Mouse (Mus musculus) embryonic facial prominence, embryonic 12.5 days (tissue): ENCODE measurements around the gene Gm3336. TPM values are rescaled to one million over a fixed set of nuclear protein-coding genes. Genes with fewer than 3 reads are reported as not detected.

Source experiments
- ATAC-seq: fragments of 200-750 bp; cut with Nextera tagmentation; 2 replicates; pipeline ENCODE4 v1.8.0; 2017; ENCODE audit not compliant: insufficient number of reproducible peaks, insufficient read depth, low FRiP score, low TSS enrichment
- H3K27ac ChIP-seq: fragments of 300-500 bp; sonication (generic); 2 replicates; pipeline ENCODE4 v1.5.1; 2016; ENCODE audit warnings: mild to moderate bottlenecking
- H3K27me3 ChIP-seq: fragments of 300-500 bp; sonication (generic); 2 replicates; pipeline ENCODE4 v1.6.1; 2016; ENCODE audit warnings: mild to moderate bottlenecking, moderate library complexity
- H3K36me3 ChIP-seq: fragments of 300-500 bp; sonication (generic); 2 replicates; pipeline ENCODE4 v1.6.1; 2016; ENCODE audit warnings: mild to moderate bottlenecking
- H3K4me1 ChIP-seq: fragments of 300-500 bp; sonication (generic); 2 replicates; pipeline ENCODE4 v1.6.1; 2016
- H3K4me2 ChIP-seq: fragments of 300-500 bp; sonication (generic); replicated peaks from 2 replicates; pipeline ENCODE4 v1.6.1; 2016; ENCODE audit warnings: mild to moderate bottlenecking, moderate library complexity
- H3K4me3 ChIP-seq: fragments of 300-500 bp; sonication (generic); 2 replicates; pipeline ENCODE4 v1.5.1; 2016; ENCODE audit warnings: mild to moderate bottlenecking
- H3K9ac ChIP-seq: fragments of 300-500 bp; sonication (generic); 2 replicates; pipeline ENCODE4 v1.6.1; 2016; ENCODE audit warnings: mild to moderate bottlenecking, moderate library complexity
- H3K9me3 ChIP-seq: fragments of 300-500 bp; sonication (generic); 2 replicates; pipeline ENCODE4 v1.6.1; 2016; ENCODE audit warnings: mild to moderate bottlenecking, moderate library complexity
- WGBS: fragments of 180-500 bp; shearing (Covaris S2); methylation state at CpG from one replicate; pipeline ENCODE4 v1.1.7; 2016; 5-methylcytosine and 5-hydroxymethylcytosine counted together
- polyA plus RNA-seq: library from polyadenylated mRNA; unstranded; fragments of >200 nt; fragmentation: Nextera tagmentation; extraction: Ambion mirVana; gene quantifications from 2 replicates; pipeline ENCODE4 v1.2.1, GENCODE M21; 2016

Gene Gm3336
- polyA plus RNA-seq, 1 experiment from 2014 or later: not detected

GRCm38 (mm10) chr8:70743656-70744590 lies 25.6 kb downstream of the Gm3336 start:
- no peak overlapping the region for H3K27ac ChIP-seq
- no peaks in the 10 kb centered on the region for H3K36me3 ChIP-seq
- peak overlapping the region; percentile 39 for H3K4me2 ChIP-seq
- H3K9ac ChIP-seq: 0 out of 2 replicates have a peak overlapping the region, but pooled peaks have one; percentile 21
- no peak for ATAC-seq
- 3% methylated on average over 48 of the region's 48 CpGs for WGBS
- no peaks in the 10 kb centered on the region for H3K9me3 ChIP-seq
- peaks cover 86% of the 10 kb centered on the region for H3K27me3 ChIP-seq
- peaks cover 16% of the 10 kb centered on the region for H3K4me1 ChIP-seq
- H3K4me3 ChIP-seq: peak overlapping the region; percentile 25

DNA sequence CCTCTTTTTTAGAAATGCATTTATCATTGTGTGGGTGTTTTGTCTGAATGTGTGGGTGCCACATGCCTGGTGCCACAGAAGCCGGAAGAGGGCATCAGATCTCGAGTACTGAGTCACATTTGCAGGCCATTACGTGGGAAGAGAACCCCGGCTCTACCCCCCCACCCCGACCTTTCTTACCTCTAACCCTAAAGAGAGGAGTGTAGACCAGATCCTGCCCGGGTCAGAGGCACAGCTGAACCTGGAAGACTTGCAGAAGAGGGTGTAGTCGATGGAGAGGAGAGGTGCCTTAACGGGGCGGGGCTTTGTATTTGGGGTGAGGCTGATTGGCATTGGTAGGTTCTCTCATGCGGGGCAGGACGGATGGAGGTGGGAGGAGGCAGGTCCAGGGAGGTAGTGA lies 26.5 kb downstream of the Gm3336 start:
- Histone ChIP-seq H3K4me3 (no peak overlapping the region), H3K27me3 (peaks cover 92% of the 10 kb centered on the region), H3K36me3 (no peaks in the 10 kb centered on the region), H3K4me1 (peaks cover 16% of the 10 kb centered on the region), H3K9me3 (no peaks in the 10 kb centered on the region), H3K27ac (no peak overlapping the region), H3K9ac (no peak overlapping the region), H3K4me2 (no peak overlapping the region)
- ATAC-seq: no peak
- WGBS: 56% methylated on average over 11 of the region's 11 CpGs

- Histone ChIP-seq H3K27ac (no peak overlapping the region), H3K36me3 (no peaks in the 10 kb centered on the region), H3K4me2 (no peak overlapping the region), H3K4me3 (no peak overlapping the region), H3K4me1 (peaks cover 16% of the 10 kb centered on the region), H3K9ac (no peak overlapping the region), H3K9me3 (no peaks in the 10 kb centered on the region), H3K27me3 (peaks cover 86% of the 10 kb centered on the region)
- WGBS: 54% methylated on average over 19 of the region's 19 CpGs
- no peak for ATAC-seq
Observed at GRCm38 (mm10) chr8:70745691-70746220, 27.4 kb downstream of the Gm3336 start.

DNA sequence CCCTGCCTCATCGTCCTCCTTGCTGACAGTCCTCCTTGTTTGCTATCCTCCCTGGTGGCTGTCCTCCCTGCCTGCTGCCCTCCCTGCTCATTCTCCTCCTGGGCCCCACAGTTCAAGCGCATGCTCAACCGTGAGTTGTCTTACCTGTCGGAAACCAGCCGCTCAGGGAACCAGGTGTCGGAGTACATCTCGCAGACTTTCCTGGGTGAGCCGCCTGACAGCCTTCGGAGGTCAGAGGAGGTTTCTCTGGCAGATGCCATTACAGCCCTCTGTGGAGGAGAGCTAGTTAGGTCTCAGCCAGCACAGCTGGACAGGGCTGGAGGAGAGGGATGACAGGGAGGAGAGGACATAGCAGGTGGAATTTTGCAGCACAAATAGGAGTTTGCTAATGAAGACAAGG lies 28.3 kb downstream of the Gm3336 start:
- ATAC-seq: no peak
- Histone ChIP-seq H3K4me1 (peaks cover 15% of the 10 kb centered on the region), H3K9me3 (no peaks in the 10 kb centered on the region), H3K36me3 (no peaks in the 10 kb centered on the region), H3K4me2 (no peak overlapping the region), H3K4me3 (no peak overlapping the region), H3K27me3 (peaks cover 78% of the 10 kb centered on the region), H3K27ac (no peak overlapping the region), H3K9ac (no peak overlapping the region)
- 62% methylated on average over 9 of the region's 9 CpGs for WGBS

DNA sequence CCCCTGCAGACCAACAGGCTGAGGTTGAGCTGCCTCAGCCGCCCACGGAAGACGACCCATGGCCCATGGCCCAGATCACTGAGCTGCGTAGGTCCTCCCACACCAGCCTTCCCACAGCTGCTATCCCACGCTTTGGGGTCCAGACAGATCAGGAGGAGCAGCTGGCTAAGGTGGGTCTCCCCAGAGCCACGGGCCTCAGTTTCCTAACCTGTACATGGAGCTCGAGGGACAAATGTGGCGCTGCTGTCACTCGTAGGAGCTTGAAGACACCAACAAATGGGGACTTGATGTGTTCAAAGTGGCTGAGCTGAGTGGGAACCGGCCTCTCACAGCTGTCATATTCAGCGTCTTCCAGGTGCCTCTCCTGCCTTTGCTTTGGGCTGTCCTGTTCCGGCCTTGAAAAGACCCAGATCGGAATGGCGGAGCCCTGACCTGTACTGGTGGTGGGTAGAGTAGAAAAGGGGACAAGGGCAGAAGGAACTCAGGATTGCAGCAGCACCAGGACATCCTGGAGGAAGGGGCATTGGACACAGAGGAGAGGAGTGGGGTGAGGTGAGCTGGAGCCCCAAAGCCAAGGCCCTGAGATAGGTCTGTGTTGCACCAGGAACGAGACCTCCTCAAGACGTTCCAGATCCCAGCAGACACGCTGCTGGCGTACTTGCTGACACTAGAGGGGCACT lies 29.0 kb downstream of the Gm3336 start:
- WGBS: 84% methylated on average over 18 of the region's 18 CpGs
- no peak overlapping the region for H3K4me3 ChIP-seq
- no peaks in the 10 kb centered on the region for H3K9me3 ChIP-seq
- H3K9ac ChIP-seq: no peak overlapping the region
- no peak overlapping the region for H3K4me2 ChIP-seq
- H3K27me3 ChIP-seq: peaks cover 71% of the 10 kb centered on the region
- no peak overlapping the region for H3K27ac ChIP-seq
- no peak for ATAC-seq
- peaks cover 13% of the 10 kb centered on the region for H3K4me1 ChIP-seq
- H3K36me3 ChIP-seq: no peaks in the 10 kb centered on the region

- no peaks in the 10 kb centered on the region for H3K36me3 ChIP-seq
- H3K9me3 ChIP-seq: no peaks in the 10 kb centered on the region
- no peak overlapping the region for H3K4me3 ChIP-seq
- no peak for ATAC-seq
- H3K9ac ChIP-seq: no peak overlapping the region
- H3K4me2 ChIP-seq: no peak overlapping the region
- no peak overlapping the region for H3K27ac ChIP-seq
- H3K27me3 ChIP-seq: peaks cover 60% of the 10 kb centered on the region
- 88% methylated on average over 23 of the region's 23 CpGs for WGBS
- peaks cover 16% of the 10 kb centered on the region for H3K4me1 ChIP-seq
Observed at GRCm38 (mm10) chr8:70748246-70749096, 30.1 kb downstream of the Gm3336 start.

DNA sequence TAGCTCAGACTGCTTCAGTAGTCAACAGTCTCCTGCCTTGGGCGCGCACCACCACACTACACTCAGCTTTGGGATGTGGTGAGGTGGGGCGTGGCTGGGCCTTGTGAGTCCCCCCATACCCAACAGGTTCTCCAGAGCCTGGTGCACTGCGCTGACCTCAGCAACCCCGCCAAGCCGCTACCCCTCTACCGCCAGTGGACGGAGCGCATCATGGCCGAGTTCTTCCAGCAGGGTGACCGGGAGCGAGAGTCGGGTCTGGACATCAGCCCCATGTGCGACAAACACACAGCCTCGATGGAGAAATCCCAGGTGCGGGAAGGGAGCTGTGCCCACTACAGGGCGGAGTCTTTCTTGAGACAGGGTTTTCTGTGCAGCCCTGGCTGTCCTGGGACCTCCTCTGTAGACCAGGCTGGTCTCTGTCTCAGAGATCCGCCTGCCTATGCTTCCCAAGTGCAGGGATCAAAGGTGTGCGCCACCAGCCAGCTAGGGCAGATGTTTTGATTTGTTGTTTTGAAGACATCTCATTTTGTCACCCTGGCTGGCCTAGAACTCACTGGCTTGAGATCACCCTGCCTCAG lies 30.8 kb downstream of the Gm3336 start:
- 80% methylated on average over 19 of the region's 19 CpGs for WGBS
- no peak for ATAC-seq
- Histone ChIP-seq H3K36me3 (no peaks in the 10 kb centered on the region), H3K4me3 (no peak overlapping the region), H3K9ac (no peak overlapping the region), H3K4me2 (no peak overlapping the region), H3K4me1 (peaks cover 10% of the 10 kb centered on the region), H3K9me3 (no peaks in the 10 kb centered on the region), H3K27ac (no peak overlapping the region), H3K27me3 (peaks cover 53% of the 10 kb centered on the region)

GRCm38 (mm10) chr8:70750128-70750680 lies 31.9 kb downstream of the Gm3336 start:
- H3K9ac ChIP-seq: no peak overlapping the region
- 78% methylated on average over 13 of the region's 13 CpGs for WGBS
- no peak for ATAC-seq
- no peak overlapping the region for H3K27ac ChIP-seq
- no peaks in the 10 kb centered on the region for H3K36me3 ChIP-seq
- H3K27me3 ChIP-seq: peaks cover 43% of the 10 kb centered on the region
- H3K4me1 ChIP-seq: peaks cover 13% of the 10 kb centered on the region
- H3K4me3 ChIP-seq: no peak overlapping the region
- H3K9me3 ChIP-seq: no peaks in the 10 kb centered on the region
- H3K4me2 ChIP-seq: no peak overlapping the region

DNA sequence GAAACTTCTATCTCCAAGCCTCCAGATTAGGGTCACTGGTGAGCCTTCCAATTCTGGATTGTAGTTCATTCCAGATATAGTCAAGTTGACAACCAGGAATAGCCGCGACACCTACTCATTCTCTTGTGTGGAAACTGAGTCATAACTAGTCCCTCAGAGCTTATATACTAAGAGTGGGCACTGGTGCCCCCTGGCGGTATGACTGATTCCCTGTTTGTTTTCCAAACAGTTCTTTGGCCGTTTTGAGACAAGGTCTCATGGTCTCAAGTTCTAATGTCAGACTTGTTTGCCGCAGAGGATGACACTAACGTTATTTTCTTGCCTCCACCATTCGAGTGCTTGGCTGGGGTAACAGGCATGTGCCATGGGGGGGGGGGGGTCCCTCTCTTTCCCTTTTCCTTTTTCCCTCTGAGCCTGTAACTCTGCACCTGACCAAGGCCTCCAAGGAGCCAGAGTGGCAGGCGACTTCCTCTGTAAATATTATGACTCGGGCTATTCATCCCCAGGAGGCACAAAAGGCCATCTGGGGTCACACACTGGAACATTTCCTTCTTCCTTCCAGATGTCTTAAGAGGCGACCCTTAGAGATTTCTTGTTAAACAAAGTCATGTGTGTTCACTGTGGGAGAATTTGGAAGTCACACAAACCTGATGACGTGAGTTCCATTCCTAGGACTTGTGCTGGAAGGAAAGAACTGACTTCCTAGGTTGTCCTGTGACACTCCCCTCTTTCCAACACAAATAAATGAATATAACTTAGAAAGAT lies 33.8 kb downstream of the Gm3336 start:
- peaks cover 21% of the 10 kb centered on the region for H3K4me1 ChIP-seq
- no peak overlapping the region for H3K9ac ChIP-seq
- no peak for ATAC-seq
- H3K4me2 ChIP-seq: no peak overlapping the region
- H3K9me3 ChIP-seq: no peaks in the 10 kb centered on the region
- H3K27me3 ChIP-seq: peaks cover 23% of the 10 kb centered on the region
- H3K27ac ChIP-seq: peak overlapping the region; percentile 51; the same call in 1 of the 2 replicates
- WGBS: 18% methylated on average over 11 of the region's 11 CpGs
- no peak overlapping the region for H3K4me3 ChIP-seq
- 0 out of 2 replicates have a peak, but pooled peaks cover 11% of the 10 kb centered on the region for H3K36me3 ChIP-seq

GRCm38 (mm10) chr8:70753151-70753550 lies 34.8 kb downstream of the Gm3336 start:
- H3K9me3 ChIP-seq: no peaks in the 10 kb centered on the region
- WGBS: 19% methylated on average over 21 of the region's 21 CpGs
- no peak overlapping the region for H3K4me3 ChIP-seq
- H3K4me1 ChIP-seq: peaks cover 21% of the 10 kb centered on the region
- ATAC-seq: no peak
- H3K4me2 ChIP-seq: peak overlapping the region; percentile 30
- H3K27me3 ChIP-seq: peaks cover 14% of the 10 kb centered on the region
- H3K9ac ChIP-seq: no peak overlapping the region
- peaks cover 17% of the 10 kb centered on the region; the same call in 1 of the 2 replicates for H3K36me3 ChIP-seq
- H3K27ac ChIP-seq: peak overlapping the region; percentile 51; the same call in 1 of the 2 replicates
